Mouse (Mus musculus) forebrain, embryonic 11.5 days (tissue): ENCODE measurements around the gene Slc27a5. TPM values are rescaled to one million over a fixed set of nuclear protein-coding genes. Genes with fewer than 3 reads are reported as not detected.
A peak's percentile ranks its signal among the peaks of the same experiment; 100 is the strongest.

Experiments used
- ATAC-seq: fragments of 200-750 bp; cut with Nextera tagmentation; replicated peaks from 2 replicates; pipeline ENCODE4 v1.8.0; 2017; ENCODE audit warnings: moderate TSS enrichment; ENCODE audit not compliant: low FRiP score
- DNase-seq: peaks from one replicate; pipeline ENCODE4 v3.0.0-alpha.2; 2017; ENCODE audit warnings: low spot score
- H3K27ac ChIP-seq: fragments of 300-500 bp; sonication (generic); 2 replicates; pipeline ENCODE4 v1.5.1; 2014; ENCODE audit warnings: low read depth, low read length
- H3K27me3 ChIP-seq: fragments of 300-500 bp; sonication (generic); 2 replicates; pipeline ENCODE4 v1.6.1; 2014; ENCODE audit warnings: mild to moderate bottlenecking, low read length, mixed read lengths; ENCODE audit not compliant: control insufficient read depth, insufficient read depth
- H3K36me3 ChIP-seq: fragments of 300-500 bp; sonication (generic); 2 replicates; pipeline ENCODE4 v1.6.1; 2014; ENCODE audit warnings: mild to moderate bottlenecking, low read length, moderate library complexity, mixed read lengths; ENCODE audit not compliant: control insufficient read depth, insufficient read depth
- H3K4me1 ChIP-seq: fragments of 300-500 bp; sonication (generic); replicated peaks from 2 replicates; pipeline ENCODE4 v1.6.1; 2014; ENCODE audit warnings: low read length, mixed read lengths; ENCODE audit not compliant: control insufficient read depth, insufficient read depth
- H3K4me2 ChIP-seq: fragments of 300-500 bp; sonication (generic); 2 replicates; pipeline ENCODE4 v1.6.1; 2014; ENCODE audit warnings: low read depth, mild to moderate bottlenecking, low read length, moderate library complexity, mixed read lengths; ENCODE audit not compliant: severe bottlenecking
- H3K4me3 ChIP-seq: fragments of 300-500 bp; sonication (generic); 2 replicates; pipeline ENCODE4 v1.5.1; 2014; ENCODE audit warnings: low read depth, low read length
- H3K9ac ChIP-seq: fragments of 300-500 bp; sonication (generic); 2 replicates; pipeline ENCODE4 v1.6.1; 2014; ENCODE audit warnings: low read length
- H3K9me3 ChIP-seq: fragments of 300-500 bp; sonication (generic); 2 replicates; pipeline ENCODE4 v1.6.1; 2016; ENCODE audit warnings: low read length, mixed read lengths; ENCODE audit not compliant: control insufficient read depth
- WGBS: fragments of 180-500 bp; shearing (Covaris S2); extraction: QIAGEN DNeasy Blood & Tissue Kit; methylation state at CpG from one replicate; pipeline ENCODE4 v1.1.7; 2014; 5-methylcytosine and 5-hydroxymethylcytosine counted together
- polyA plus RNA-seq: library from polyadenylated mRNA; unstranded; fragments of >200 nt; fragmentation: Nextera tagmentation; extraction: Ambion mirVana; gene quantifications from 2 replicates; pipeline ENCODE4 v1.2.1, GENCODE M21; 2014

The Slc27a5 gene
- polyA plus RNA-seq, 1 experiment from 2014 or later: 0.13 TPM

DNA sequence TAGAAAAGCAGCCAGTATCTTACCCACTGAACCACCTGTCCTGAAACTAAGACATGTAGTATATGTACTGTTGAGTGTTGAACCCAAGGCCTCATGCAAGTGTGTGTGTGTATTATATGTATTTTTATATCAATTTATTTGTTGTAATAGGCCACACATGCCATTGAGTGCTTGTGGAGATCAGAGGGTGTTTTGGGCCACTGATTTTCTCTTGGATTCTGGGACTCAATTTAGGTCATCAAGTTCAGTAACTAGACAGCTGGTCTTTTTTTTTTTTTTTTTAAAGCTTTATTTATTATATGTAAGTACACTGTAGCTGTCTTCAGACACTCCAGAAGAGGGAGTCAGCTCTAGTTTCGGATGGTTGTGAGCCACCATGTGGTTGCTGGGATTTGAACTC, 17.2 kb upstream of the Slc27a5 start:
- ATAC-seq: no peak
- Histone ChIP-seq H3K27ac (no peak overlapping the region), H3K9me3 (no peaks in the 10 kb centered on the region), H3K36me3 (no peaks in the 10 kb centered on the region), H3K4me1 (peaks cover 5% of the 10 kb centered on the region), H3K4me3 (no peak overlapping the region), H3K27me3 (no peaks in the 10 kb centered on the region), H3K4me2 (no peak overlapping the region), H3K9ac (no peak overlapping the region)
- no peak for DNase-seq
- 80% methylated on average over 1 of the region's 1 CpGs for WGBS

DNA sequence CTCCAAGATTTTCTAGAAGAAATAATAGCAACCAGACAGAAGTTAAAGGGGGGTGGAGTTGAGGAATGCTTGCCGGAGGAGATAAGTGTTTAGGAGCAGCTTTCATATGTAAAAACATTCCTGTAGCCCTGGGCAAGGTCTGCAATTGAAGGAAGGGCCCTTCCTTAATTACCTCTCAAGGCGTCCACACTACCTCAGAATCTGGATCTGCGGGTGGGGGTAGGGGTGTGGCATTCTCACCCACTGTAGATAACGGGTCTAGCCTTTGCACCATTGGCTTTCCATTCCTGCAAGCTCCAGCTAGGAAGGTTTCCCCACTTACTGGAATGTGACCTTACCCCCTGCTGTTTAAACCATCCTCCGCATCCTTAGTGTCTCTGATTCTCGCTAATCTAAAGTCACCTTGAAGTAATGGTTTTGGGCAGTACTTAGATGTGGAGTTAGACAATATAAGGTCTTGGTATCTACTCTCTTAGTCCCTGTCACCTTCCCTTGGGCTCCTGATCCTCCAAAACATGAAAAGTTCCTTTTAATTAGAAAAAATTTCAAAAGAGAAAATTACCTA, 16.4 kb upstream of the Slc27a5 start:
- H3K27me3 ChIP-seq: no peaks in the 10 kb centered on the region
- H3K9me3 ChIP-seq: no peaks in the 10 kb centered on the region
- peaks cover 6% of the 10 kb centered on the region for H3K4me1 ChIP-seq
- 45% methylated on average over 6 of the region's 6 CpGs for WGBS
- H3K9ac ChIP-seq: no peak overlapping the region
- H3K4me3 ChIP-seq: no peak overlapping the region
- H3K36me3 ChIP-seq: no peaks in the 10 kb centered on the region
- no peak for ATAC-seq
- no peak overlapping the region for H3K27ac ChIP-seq
- H3K4me2 ChIP-seq: no peak overlapping the region
- no peak for DNase-seq

DNA sequence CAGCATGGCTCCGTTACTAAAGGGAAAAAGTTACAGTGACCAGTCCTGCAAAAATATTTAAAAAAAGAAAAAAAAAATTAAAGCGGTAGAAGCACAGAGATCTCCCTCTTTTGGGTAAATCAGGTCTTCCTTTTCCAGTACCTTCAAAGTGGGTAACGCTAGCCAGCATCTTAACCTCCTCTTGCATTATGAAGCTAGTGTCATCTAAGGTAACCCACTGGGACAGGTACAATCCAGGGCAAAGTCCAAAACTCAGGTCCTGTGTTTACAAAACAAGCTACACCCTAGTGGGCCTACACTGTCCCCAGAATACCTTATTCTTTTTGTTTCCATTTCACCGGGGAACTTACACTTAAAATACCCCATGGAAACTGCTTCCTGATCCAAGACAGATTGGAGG, 15.7 kb upstream of the Slc27a5 start:
- no peak overlapping the region for H3K27ac ChIP-seq
- WGBS: 64% methylated on average over 4 of the region's 4 CpGs
- DNase-seq: no peak
- H3K4me1 ChIP-seq: peaks cover 6% of the 10 kb centered on the region
- no peaks in the 10 kb centered on the region for H3K9me3 ChIP-seq
- no peaks in the 10 kb centered on the region for H3K27me3 ChIP-seq
- no peak overlapping the region for H3K4me2 ChIP-seq
- ATAC-seq: no peak
- no peak overlapping the region for H3K4me3 ChIP-seq
- H3K9ac ChIP-seq: no peak overlapping the region
- no peaks in the 10 kb centered on the region for H3K36me3 ChIP-seq

DNA sequence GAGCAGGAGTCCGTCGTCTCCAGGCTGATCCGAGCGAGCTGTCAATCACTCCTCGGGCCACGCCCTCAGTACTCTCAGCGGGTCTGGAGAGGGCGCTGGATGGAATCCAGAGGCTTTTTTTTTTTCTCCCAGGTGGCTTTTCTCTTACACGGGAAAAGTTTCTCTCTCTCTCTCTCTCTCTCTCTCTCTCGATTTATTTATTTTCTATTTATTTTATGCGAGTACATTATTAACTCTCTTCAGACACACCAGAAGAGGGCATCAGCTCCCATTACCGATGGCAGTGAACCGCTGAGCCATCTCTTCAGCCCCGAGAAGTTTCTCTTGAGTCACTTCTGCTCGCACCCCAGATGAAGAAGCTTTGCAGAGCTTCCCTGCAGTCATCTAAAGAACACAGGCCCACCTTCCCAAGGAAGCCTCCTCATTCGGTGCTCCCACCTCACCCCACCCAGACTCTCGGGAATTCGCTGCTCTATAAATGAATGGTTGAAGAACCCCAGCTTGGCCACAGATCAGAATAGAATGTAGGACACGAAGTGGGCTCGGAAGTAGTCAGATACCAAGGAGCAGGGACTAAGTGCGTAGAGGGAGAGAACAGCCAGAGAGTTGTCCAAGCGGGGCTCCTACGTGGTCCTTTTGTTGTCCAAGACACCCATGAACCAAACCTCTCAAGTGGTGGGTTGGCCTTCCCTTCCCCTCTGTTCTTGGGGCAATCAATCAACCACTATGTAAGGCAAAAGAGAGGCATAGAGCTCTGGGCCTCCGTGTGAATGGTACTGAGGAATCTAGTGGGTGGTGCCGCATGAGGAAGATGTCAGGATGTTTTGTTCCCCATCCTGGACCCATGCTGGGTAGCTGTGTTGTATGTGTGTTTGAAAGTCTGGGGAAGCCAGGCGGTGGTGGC, 12.3 kb upstream of the Slc27a5 start, which contains the start of gene Zbtb45:
Gene Zbtb45 (minus strand): TSS at position 30 of the 904 bp plus-strand sequence.
- Histone ChIP-seq H3K4me3 (peak within 1 kb of the TSS; percentile 59), H3K4me2 (peak within 1 kb of the TSS; percentile 86), H3K27ac (peak within 1 kb of the TSS; percentile 96), H3K36me3 (peaks cover 10% of the 10 kb centered on the region; the same call in 1 of the 2 replicates), H3K4me1 (peaks cover 13% of the 10 kb centered on the region), H3K9me3 (no peaks in the 10 kb centered on the region), H3K9ac (peak within 1 kb of the TSS; percentile 82), H3K27me3 (no peaks in the 10 kb centered on the region)
- ATAC-seq: peak; percentile 90
- WGBS: 15% methylated on average over 26 of the region's 26 CpGs
- no peak for DNase-seq

DNA sequence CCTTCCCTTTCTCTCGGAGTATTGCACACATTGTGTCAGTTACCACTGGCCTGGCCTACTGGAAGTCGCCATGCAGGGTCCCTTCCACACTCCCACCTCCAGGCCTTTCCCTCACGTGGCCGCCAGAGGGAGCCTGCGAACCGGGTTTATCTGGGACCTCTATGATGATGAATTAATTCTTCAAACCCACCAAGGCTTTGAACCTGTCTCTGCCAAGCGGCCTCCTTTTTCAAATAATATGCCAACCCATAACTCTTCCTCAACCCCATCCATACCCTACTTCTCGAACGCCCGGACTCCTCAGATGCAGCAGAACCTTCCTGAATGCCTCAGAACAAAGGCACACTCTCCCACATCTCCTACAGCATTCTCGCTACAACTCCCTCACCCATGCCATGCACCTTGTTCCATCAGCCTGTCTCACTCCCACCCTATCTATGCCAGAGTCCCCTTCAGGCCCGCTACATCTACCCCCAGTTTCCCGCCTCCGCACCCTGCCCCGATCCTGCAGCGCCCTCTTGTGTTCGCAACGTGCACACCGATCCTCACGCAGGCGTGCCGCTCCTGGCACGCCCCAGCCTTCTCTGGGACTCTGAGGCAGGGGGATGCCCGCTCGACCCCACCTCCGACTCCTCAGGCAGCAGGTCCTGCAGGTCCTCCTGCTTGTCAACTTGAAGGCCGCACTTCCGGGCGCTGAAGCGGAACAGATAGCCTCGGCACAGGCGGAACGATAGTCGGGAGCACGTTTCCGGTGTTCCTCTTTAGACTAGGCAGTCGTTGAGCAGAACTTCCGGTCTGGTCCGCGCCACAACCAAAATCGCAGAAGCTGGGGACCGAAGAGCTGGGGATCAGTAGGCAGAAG, 11.4 kb upstream of the Slc27a5 start:
- DNase-seq: peak; percentile 96
- ATAC-seq: peak; percentile 79
- Histone ChIP-seq H3K27me3 (no peaks in the 10 kb centered on the region), H3K4me1 (peaks cover 13% of the 10 kb centered on the region), H3K36me3 (peaks cover 10% of the 10 kb centered on the region; the same call in 1 of the 2 replicates), H3K9me3 (no peaks in the 10 kb centered on the region), H3K4me2 (peak overlapping the region; percentile 86), H3K27ac (peak overlapping the region; percentile 96), H3K4me3 (peak overlapping the region; percentile 59), H3K9ac (peak overlapping the region; percentile 82)
- under 1% methylated on average over 42 of the region's 42 CpGs for WGBS

DNA sequence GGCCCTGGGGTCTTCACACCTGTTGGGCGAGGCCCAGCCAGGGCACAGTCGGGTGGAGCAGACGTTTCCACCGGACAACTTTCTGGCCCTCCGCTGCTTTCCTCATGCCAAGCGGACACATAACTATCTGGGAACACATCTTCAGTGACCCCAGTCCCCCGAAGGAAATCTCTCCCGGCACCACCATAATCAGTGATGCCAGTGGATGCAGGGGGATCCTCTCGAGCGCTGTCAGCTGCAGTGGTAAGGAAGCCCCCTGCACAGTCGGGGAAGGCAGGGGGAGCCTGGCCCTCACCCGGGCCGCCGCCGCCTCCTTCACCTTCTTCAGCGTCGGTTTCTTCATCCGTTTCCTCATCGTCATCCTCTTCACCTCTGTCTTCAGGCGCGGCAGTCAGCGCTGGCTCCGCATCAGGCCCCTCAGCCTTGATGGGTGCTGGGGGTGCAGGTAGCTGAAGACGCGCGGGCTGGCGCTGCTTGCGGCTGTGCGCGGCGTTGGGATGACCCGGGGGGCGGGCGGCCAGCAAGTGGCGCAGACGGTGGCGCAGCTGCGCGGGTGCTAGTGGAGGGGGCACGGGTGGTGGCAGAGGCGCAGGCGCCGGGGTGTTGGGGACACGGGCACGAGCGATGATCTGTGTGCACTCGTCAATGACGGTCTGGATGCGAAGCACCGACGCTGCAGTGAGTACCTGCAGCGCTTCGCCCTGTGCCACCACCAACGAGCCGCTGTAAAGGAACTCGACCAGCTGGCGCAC, 9.5 kb upstream of the Slc27a5 start:
- Histone ChIP-seq H3K4me3 (no peak overlapping the region; the same call in 1 of the 2 replicates), H3K9ac (0 out of 2 replicates have a peak overlapping the region, but pooled peaks have one; percentile 1), H3K4me1 (peaks cover 13% of the 10 kb centered on the region), H3K36me3 (peaks cover 10% of the 10 kb centered on the region; the same call in 1 of the 2 replicates), H3K9me3 (no peaks in the 10 kb centered on the region), H3K27ac (no peak overlapping the region), H3K27me3 (no peaks in the 10 kb centered on the region), H3K4me2 (0 out of 2 replicates have a peak overlapping the region, but pooled peaks have one; percentile 12)
- ATAC-seq (no peak), DNase-seq (peak; percentile 63)
- WGBS: 36% methylated on average over 56 of the region's 57 CpGs

DNA sequence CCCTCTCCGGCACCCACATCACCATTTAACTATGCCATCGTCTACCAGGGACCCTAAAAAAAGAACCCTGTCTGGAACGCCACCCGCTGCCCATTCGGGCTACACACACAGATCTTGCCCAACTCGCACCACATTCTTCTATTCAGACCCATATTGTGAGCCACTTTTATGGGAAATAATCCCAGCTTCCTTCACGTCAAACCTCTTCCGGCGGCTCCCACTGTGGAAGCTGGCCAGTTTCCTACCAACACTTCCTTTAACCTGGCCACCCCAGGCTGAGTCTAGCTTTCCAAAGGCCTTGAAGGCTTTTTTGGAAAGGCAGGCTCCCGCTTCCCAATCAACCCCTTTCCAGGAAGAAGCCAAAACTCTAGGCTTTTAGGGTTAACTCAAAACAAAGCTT, 8.5 kb upstream of the Slc27a5 start:
- no peak overlapping the region for H3K4me3 ChIP-seq
- WGBS: 91% methylated on average over 10 of the region's 10 CpGs
- H3K27ac ChIP-seq: no peak overlapping the region

More for the DNA sequence above, 8.5 kb upstream of the Slc27a5 start:
- ATAC-seq (no peak), DNase-seq (no peak)
- H3K4me2 ChIP-seq: no peak overlapping the region
- no peak overlapping the region; the same call in 1 of the 2 replicates for H3K9ac ChIP-seq
- no peaks in the 10 kb centered on the region for H3K27me3 ChIP-seq
- no peaks in the 10 kb centered on the region for H3K9me3 ChIP-seq
- H3K4me1 ChIP-seq: peaks cover 13% of the 10 kb centered on the region
- peaks cover 10% of the 10 kb centered on the region; the same call in 1 of the 2 replicates for H3K36me3 ChIP-seq
